In the genomic region with DNA sequence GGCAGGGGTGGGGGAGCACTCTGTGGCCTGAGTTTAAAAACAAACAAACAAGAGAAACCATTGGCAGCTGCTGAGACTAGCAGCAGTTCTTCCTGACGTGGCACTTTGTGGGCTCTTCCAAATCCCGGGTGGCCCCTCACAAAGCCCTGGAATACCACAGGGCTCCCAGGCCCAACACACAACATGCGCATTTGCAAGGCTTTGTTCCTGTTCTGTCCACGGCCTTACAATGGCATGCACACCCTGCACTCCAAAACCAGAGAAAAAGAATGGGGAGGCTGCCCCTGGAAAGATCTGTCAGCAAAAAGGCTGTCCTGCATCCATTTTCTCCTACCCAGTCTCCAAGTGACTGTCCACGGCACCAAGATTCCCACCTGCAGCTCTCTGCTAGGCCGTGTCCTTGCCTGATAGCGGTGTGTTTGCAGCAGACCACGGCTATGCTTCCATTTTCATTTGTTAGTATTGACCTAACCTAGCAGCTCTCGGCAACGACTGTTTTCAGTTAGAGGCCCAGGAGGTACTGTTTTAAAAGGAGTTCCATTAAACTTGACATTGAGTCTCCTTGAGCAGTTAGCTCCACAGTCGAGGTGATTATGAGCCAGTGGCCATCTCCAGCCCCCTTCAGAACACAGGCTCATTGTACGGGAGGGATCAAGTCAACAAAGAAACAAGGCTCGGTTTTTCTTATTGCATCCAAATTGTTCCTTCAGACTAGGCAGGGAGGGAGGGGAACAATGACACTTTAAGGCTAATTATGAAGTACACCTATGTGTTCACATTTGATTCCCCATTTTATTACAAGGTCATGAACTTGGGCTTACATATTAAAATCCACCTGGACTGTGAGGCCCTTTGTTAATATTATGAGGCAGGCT, we compare ENCODE assay signal across 11 mouse cellular contexts.
DNase-seq lines count a peak whose midpoint lies in the region; ATAC-seq lines count a peak whose summit lies in the region.
"Had no signal": no experiment of that assay in that cellular context is flagged by ENCODE, and none has a peak within 500 bp of the region (broad histone marks: within the 10 kb centered on the region; RNA-seq: fewer than 3 reads in every experiment).

No protein-coding gene starts in this region.

- no peaks in the 10 kb centered on the region for H3K27me3 ChIP-seq in heart, embryonic 10.5 days (ENCODE audit: insufficient read depth, poor library complexity, severe bottlenecking)
- no peaks in the 10 kb centered on the region for H3K27me3 ChIP-seq in midbrain, embryonic 11.5 days (ENCODE audit: control insufficient read depth, insufficient read depth, low read length)
- H3K27me3 ChIP-seq in midbrain, embryonic 13.5 days, result no peaks in the 10 kb centered on the region
- no peaks in the 10 kb centered on the region for H3K27me3 ChIP-seq in hindbrain, embryonic 13.5 days
- no peaks in the 10 kb centered on the region for H3K27me3 ChIP-seq in stomach, embryonic 16.5 days (ENCODE audit: control insufficient read depth, insufficient read depth, low read length)
- H3K27me3 ChIP-seq: CH12.LX had no signal

- H3K9me3 ChIP-seq in heart, embryonic 10.5 days, result no peaks in the 10 kb centered on the region
- H3K9me3 ChIP-seq in midbrain, embryonic 11.5 days (ENCODE audit: control insufficient read depth, low read length), result no peaks in the 10 kb centered on the region
- no peaks in the 10 kb centered on the region for H3K9me3 ChIP-seq in midbrain, embryonic 13.5 days
- no peaks in the 10 kb centered on the region for H3K9me3 ChIP-seq in hindbrain, embryonic 13.5 days
- H3K9me3 ChIP-seq in stomach, embryonic 16.5 days (replicated peaks; ENCODE audit: control insufficient read depth, low read length), result no peaks in the 10 kb centered on the region

- 52% methylated on average over 13 of the region's 13 CpGs for WGBS in heart, embryonic 10.5 days
- WGBS in midbrain, embryonic 11.5 days, result 56% methylated on average over 13 of the region's 13 CpGs
- 47% methylated on average over 13 of the region's 13 CpGs for WGBS in midbrain, embryonic 13.5 days
- 40% methylated on average over 13 of the region's 13 CpGs for WGBS in hindbrain, embryonic 13.5 days
- 43% methylated on average over 13 of the region's 13 CpGs for WGBS in stomach, embryonic 16.5 days

- no peaks in the 10 kb centered on the region for H3K36me3 ChIP-seq in heart, embryonic 10.5 days
- H3K36me3 ChIP-seq in midbrain, embryonic 11.5 days (ENCODE audit: control insufficient read depth, insufficient read depth, low read length), result no peaks in the 10 kb centered on the region
- no peaks in the 10 kb centered on the region for H3K36me3 ChIP-seq in midbrain, embryonic 13.5 days
- H3K36me3 ChIP-seq in hindbrain, embryonic 13.5 days, result no peaks in the 10 kb centered on the region
- H3K36me3 ChIP-seq in stomach, embryonic 16.5 days (ENCODE audit: control insufficient read depth, insufficient read depth, low read length), result no peaks in the 10 kb centered on the region

- no peak overlapping the region for H3K4me2 ChIP-seq in midbrain, embryonic 11.5 days
- no peak overlapping the region for H3K4me2 ChIP-seq in midbrain, embryonic 13.5 days (replicated peaks)
- H3K4me2 ChIP-seq in hindbrain, embryonic 13.5 days, result no peak overlapping the region
- H3K4me2 ChIP-seq in stomach, embryonic 16.5 days (ENCODE audit: low read depth, low read length), result no peak overlapping the region

- ATAC-seq in midbrain, embryonic 11.5 days (ENCODE audit: low FRiP score), result no peak
- ATAC-seq in midbrain, embryonic 13.5 days, result no peak
- ATAC-seq in hindbrain, embryonic 13.5 days (ENCODE audit: low FRiP score), result no peak
- ATAC-seq in stomach, embryonic 16.5 days (ENCODE audit: insufficient read depth, low FRiP score), result no peak

- peak overlapping the region; percentile 81 for H3K27ac ChIP-seq in heart, embryonic 10.5 days
- no peak overlapping the region for H3K27ac ChIP-seq in midbrain, embryonic 11.5 days (ENCODE audit: low read depth, low read length)
- H3K27ac ChIP-seq in midbrain, embryonic 13.5 days, result no peak overlapping the region
- peak overlapping the region; percentile 49; the same call in 1 of the 2 replicates for H3K27ac ChIP-seq in hindbrain, embryonic 13.5 days
- H3K27ac ChIP-seq in stomach, embryonic 16.5 days (ENCODE audit: low read length), result peak overlapping the region; percentile 66

- H3K4me1 ChIP-seq in heart, embryonic 10.5 days, result peaks cover 64% of the 10 kb centered on the region
- peaks cover 9% of the 10 kb centered on the region for H3K4me1 ChIP-seq in midbrain, embryonic 11.5 days (ENCODE audit: control insufficient read depth, insufficient read depth, low read length)
- peaks cover 13% of the 10 kb centered on the region for H3K4me1 ChIP-seq in midbrain, embryonic 13.5 days (replicated peaks)
- H3K4me1 ChIP-seq in hindbrain, embryonic 13.5 days (replicated peaks), result peaks cover 20% of the 10 kb centered on the region
- H3K4me1 ChIP-seq in stomach, embryonic 16.5 days (ENCODE audit: control insufficient read depth, insufficient read depth, low read length), result peaks cover 23% of the 10 kb centered on the region

- H3K4me3 ChIP-seq in heart, embryonic 10.5 days, result no peak overlapping the region
- no peak overlapping the region for H3K4me3 ChIP-seq in midbrain, embryonic 11.5 days (ENCODE audit: low read depth, low read length)
- no peak overlapping the region for H3K4me3 ChIP-seq in midbrain, embryonic 13.5 days (replicated peaks)
- no peak overlapping the region for H3K4me3 ChIP-seq in hindbrain, embryonic 13.5 days
- no peak overlapping the region for H3K4me3 ChIP-seq in stomach, embryonic 16.5 days (replicated peaks; ENCODE audit: low read length)

- DNase-seq in heart, embryonic 10.5 days (ENCODE audit: low spot score), result no peak
- DNase-seq in heart, postnatal 4 days, result no peak
- DNase-seq in midbrain, embryonic 11.5 days (ENCODE audit: low spot score, missing footprints), result peak; percentile 83
- DNase-seq in urinary bladder, adult 18-20 months (ENCODE audit: low spot score in 2 of 2), result no peak
- DNase-seq in left cerebral cortex, postnatal 25 days (ENCODE audit: low spot score in 2 of 2), result no peak
- DNase-seq: adrenal gland, postnatal 36 days; gastrocnemius, postnatal 10 days had no signal

- no peak overlapping the region for H3K9ac ChIP-seq in midbrain, embryonic 11.5 days (ENCODE audit: low read length)
- no peak overlapping the region for H3K9ac ChIP-seq in midbrain, embryonic 13.5 days (replicated peaks)
- no peak overlapping the region for H3K9ac ChIP-seq in hindbrain, embryonic 13.5 days
- 0 out of 2 replicates have a peak overlapping the region, but pooled peaks have one; percentile 21 for H3K9ac ChIP-seq in stomach, embryonic 16.5 days (ENCODE audit: low read length)

- intact Hi-C loops in left cerebral cortex, postnatal 25 days (cut with DNase I), result no loop called here

Comparison
In these comparisons a context has a peak if more than half of its experiments do, and no peak if none do; other contexts are left out.
1. H3K27ac ChIP-seq: peak in heart, embryonic 10.5 days (single experiment), hindbrain, embryonic 13.5 days (single experiment) and stomach, embryonic 16.5 days (single experiment); none in midbrain, embryonic 11.5 days (single experiment) and midbrain, embryonic 13.5 days (single experiment).